Mouse (Mus musculus) kidney, adult 2 months (tissue): ENCODE data around the gene Mgat3. TPM values are rescaled to one million over a fixed set of nuclear protein-coding genes. Genes with fewer than 3 reads are reported as not detected.

Experiments used
- DNase-seq: peaks from one replicate; pipeline ENCODE4 v3.0.0; 2021
- H3K27ac ChIP-seq: fragments of 200-500 bp; 2 replicates; pipeline ENCODE4 v1.5.1; 2012; ENCODE audit warnings: low read depth, low read length, control low read depth, inconsistent platforms; ENCODE audit not compliant: insufficient read depth
- H3K27me3 ChIP-seq: fragments of 200-500 bp; replicated peaks from 2 replicates; pipeline ENCODE4 v1.6.1; 2012; ENCODE audit warnings: mild to moderate bottlenecking, moderate library complexity, low read length, inconsistent platforms; ENCODE audit not compliant: control insufficient read depth, insufficient read depth
- H3K36me3 ChIP-seq: fragments of 200-500 bp; 2 replicates; pipeline ENCODE4 v1.6.1; 2012; ENCODE audit warnings: mild to moderate bottlenecking, moderate library complexity, low read length, inconsistent platforms; ENCODE audit not compliant: control insufficient read depth, insufficient read depth
- H3K4me1 ChIP-seq: fragments of 200-500 bp; 2 replicates; pipeline ENCODE4 v1.6.1; 2011; ENCODE audit warnings: low read length; ENCODE audit not compliant: control insufficient read depth, insufficient read depth
- H3K4me3 ChIP-seq: fragments of 200-500 bp; 2 replicates; pipeline ENCODE4 v1.5.1; 2011; ENCODE audit warnings: mild to moderate bottlenecking, low read depth, low read length, control low read depth; ENCODE audit not compliant: insufficient read depth
- CTCF ChIP-seq: fragments of 200-500 bp; conservative IDR thresholded peaks from 2 replicates; pipeline ENCODE4 v1.5.1; 2011; ENCODE audit warnings: low read depth, mild to moderate bottlenecking, control low read depth, low read length, moderate library complexity, mixed read lengths; ENCODE audit not compliant: insufficient read depth, insufficient read length
- POLR2A ChIP-seq: fragments of 200-500 bp; IDR thresholded peaks from one replicate; pipeline ENCODE4 v1.6.1; 2011; ENCODE audit warnings: low read depth, low read length, control low read depth
- WGBS: fragments of 180-500 bp; shearing (Covaris S2); methylation state at CpG from one replicate; pipeline ENCODE4 v1.1.7; 2018; 5-methylcytosine and 5-hydroxymethylcytosine counted together
- polyA plus RNA-seq: library from polyadenylated mRNA; depleted of rRNA; stranded (reverse); fragments of >200 nt; gene quantifications from 2 replicates; pipeline ENCODE4 v1.2.3, GENCODE M21; 2012

Mgat3 gene
- polyA plus RNA-seq, 1 experiment = 70.5 TPM

- DNase-seq = peak; percentile 94
- Histone ChIP-seq H3K27ac (peak within 1 kb of the TSS; percentile 95), H3K36me3 (no peaks in the 10 kb centered on the region), H3K4me3 (peak within 1 kb of the TSS; percentile 64), H3K4me1 (peaks cover 6% of the 10 kb centered on the region; the same call in 1 of the 2 replicates), H3K27me3 (no peaks in the 10 kb centered on the region)
- 1% methylated on average over 58 of the region's 59 CpGs for WGBS
- TF ChIP-seq POLR2A (peak; percentile 47), CTCF (peak; percentile 60)
These were observed 40.4 kb upstream of the Mgat3 start, which contains the start of gene Tab1 for GRCm38 (mm10) chr15:80132993-80133586. TSS of gene Tab1 (plus strand) at chr15:80133127.

- WGBS = 6% methylated on average over 14 of the region's 14 CpGs
- Histone ChIP-seq H3K4me1 (peaks cover 13% of the 10 kb centered on the region; the same call in 1 of the 2 replicates), H3K4me3 (peak overlapping the region; percentile 64), H3K27ac (peak overlapping the region; percentile 95), H3K27me3 (no peaks in the 10 kb centered on the region), H3K36me3 (no peaks in the 10 kb centered on the region)
- TF ChIP-seq POLR2A = no peak
- TF ChIP-seq CTCF = no peak
- peak; percentile 52 for DNase-seq
These were observed 39.7 kb upstream of the Mgat3 start for GRCm38 (mm10) chr15:80133682-80134449.

DNA sequence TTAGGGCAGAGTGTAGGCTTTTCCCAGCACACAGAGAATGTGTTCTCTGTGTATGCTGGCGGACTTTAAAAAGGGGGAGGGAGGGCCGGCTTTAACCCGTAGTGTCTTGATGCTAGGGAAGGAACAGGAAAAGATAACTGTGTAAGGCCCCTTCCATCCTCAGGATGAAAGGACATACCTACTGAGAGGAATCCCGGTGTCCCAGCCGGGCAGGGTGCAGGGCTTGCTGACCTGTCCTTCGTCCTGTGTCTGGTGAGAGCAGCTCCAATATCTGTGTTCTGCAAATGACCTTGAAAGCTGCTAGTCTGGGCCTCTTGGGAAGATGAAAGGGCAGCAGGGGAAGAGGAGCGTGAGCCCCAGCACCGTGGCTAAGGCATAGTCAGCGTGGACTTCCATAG, 39.1 kb upstream of the Mgat3 start:
- peak; percentile 49 for DNase-seq
- peak overlapping the region; percentile 64 for H3K4me3 ChIP-seq

GRCm38 (mm10) chr15:80135499-80135898, 38.0 kb upstream of the Mgat3 start:
- H3K27ac ChIP-seq = no peak overlapping the region
- H3K36me3 ChIP-seq = no peaks in the 10 kb centered on the region
- H3K27me3 ChIP-seq = no peaks in the 10 kb centered on the region
- WGBS = 51% methylated on average over 2 of the region's 2 CpGs
- TF ChIP-seq POLR2A = no peak
- no peak for TF ChIP-seq CTCF
- peak; percentile 68 for DNase-seq
- H3K4me3 ChIP-seq = no peak overlapping the region
- peaks cover 13% of the 10 kb centered on the region; the same call in 1 of the 2 replicates for H3K4me1 ChIP-seq

More for the DNA sequence above, 39.1 kb upstream of the Mgat3 start:
- TF ChIP-seq POLR2A (no peak), CTCF (no peak)
- Histone ChIP-seq H3K27me3 (no peaks in the 10 kb centered on the region), H3K4me1 (peaks cover 13% of the 10 kb centered on the region; the same call in 1 of the 2 replicates), H3K36me3 (no peaks in the 10 kb centered on the region), H3K27ac (peak overlapping the region; percentile 95)
- WGBS = 26% methylated on average over 9 of the region's 9 CpGs

- no peaks in the 10 kb centered on the region for H3K27me3 ChIP-seq
- H3K4me1 ChIP-seq = peaks cover 13% of the 10 kb centered on the region; the same call in 1 of the 2 replicates
- TF ChIP-seq CTCF (no peak), POLR2A (no peak)
- no peaks in the 10 kb centered on the region for H3K36me3 ChIP-seq
- H3K27ac ChIP-seq = no peak overlapping the region
- DNase-seq = no peak
- WGBS = 93% methylated on average over 3 of the region's 3 CpGs
- H3K4me3 ChIP-seq = no peak overlapping the region
These were observed 36.9 kb upstream of the Mgat3 start for GRCm38 (mm10) chr15:80136645-80137044.

- Histone ChIP-seq H3K27ac (0 out of 2 replicates have a peak overlapping the region, but pooled peaks have one; percentile 26), H3K27me3 (no peaks in the 10 kb centered on the region), H3K4me1 (peaks cover 13% of the 10 kb centered on the region; the same call in 1 of the 2 replicates), H3K4me3 (no peak overlapping the region), H3K36me3 (no peaks in the 10 kb centered on the region)
- no peak for DNase-seq
- TF ChIP-seq POLR2A (no peak), CTCF (no peak)
- 42% methylated on average over 17 of the region's 17 CpGs for WGBS
These were observed 35.4 kb upstream of the Mgat3 start for GRCm38 (mm10) chr15:80137945-80138791.
